Mouse (Mus musculus) left cerebral cortex, postnatal 14 days (tissue): ENCODE results near the gene Adgrb2. TPM values are rescaled to one million over a fixed set of nuclear protein-coding genes. Genes with fewer than 3 reads are reported as not detected.
A peak's percentile ranks its signal among the peaks of the same experiment; 100 is the strongest.

Source experiments
- DNase-seq, 2 experiments: peaks; one replicate each; pipeline ENCODE4 v3.0.0; 2021 to 2022; ENCODE audit warnings: low spot score in 2 of 2, mixed read lengths in 1 of 2
- intact Hi-C: fragments of 180-260 bp; cut with DNase I; formaldehyde crosslinking; loops from one replicate; pipeline ENCODE4 v1.15.1; 2025
- total RNA-seq, 2 experiments: library from RNA; stranded (reverse); gene quantifications; 2 replicates each; pipeline ENCODE4 v1.2.3; 2021

Gene Adgrb2
- total RNA-seq, 2 experiments from 2014 or later, result 352 to 365 TPM

- no peak for DNase-seq
- intact Hi-C loops, result no loop called here
Measured at GRCm38 (mm10) chr4:130017036-130017674, 32.5 kb downstream of the Adgrb2 start.

GRCm38 (mm10) chr4:130022952-130023351 lies 38.3 kb downstream of the Adgrb2 start:
- intact Hi-C loops, result no loop called here
- DNase-seq, result no peak

- DNase-seq, result peak in 1 of 2 experiments; percentile 72
- intact Hi-C loops, result no loop called here
Measured at GRCm38 (mm10) chr4:130023511-130024231, 39.0 kb downstream of the Adgrb2 start.

GRCm38 (mm10) chr4:130025544-130025943 lies 40.9 kb downstream of the Adgrb2 start:
- no peak for DNase-seq
- intact Hi-C loops, result no loop called here

GRCm38 (mm10) chr4:130031146-130031545 lies 46.5 kb downstream of the Adgrb2 start:
- intact Hi-C loops, result no loop called here
- no peak for DNase-seq

GRCm38 (mm10) chr4:130033496-130033895 lies 48.8 kb downstream of the Adgrb2 start:
- no peak for DNase-seq
- intact Hi-C loops, result no loop called here

GRCm38 (mm10) chr4:130036112-130036511 lies 51.4 kb downstream of the Adgrb2 start:
- intact Hi-C loops, result loop anchor here (1.0 kb wide), 1 partner anchor 51 kb away; no protein-coding TSS in a partner anchor
- DNase-seq, result peak; percentile 55 to 63

GRCm38 (mm10) chr4:130036573-130037401 lies 52.1 kb downstream of the Adgrb2 start:
- DNase-seq, result peak; percentile 69 to 86
- intact Hi-C loops, result loop anchor here (1.0 kb wide), 1 partner anchor 51 kb away; no protein-coding TSS in a partner anchor

GRCm38 (mm10) chr4:130039351-130039750 lies 54.7 kb downstream of the Adgrb2 start:
- intact Hi-C loops, result no loop called here
- DNase-seq, result no peak

- intact Hi-C loops, result no loop called here
- no peak for DNase-seq
Measured at GRCm38 (mm10) chr4:130041076-130041475, 56.4 kb downstream of the Adgrb2 start.

- no peak for DNase-seq
- intact Hi-C loops, result no loop called here
Measured at GRCm38 (mm10) chr4:130044211-130044610, 59.5 kb downstream of the Adgrb2 start.

GRCm38 (mm10) chr4:130045609-130046008 lies 60.9 kb downstream of the Adgrb2 start:
- DNase-seq, result no peak
- intact Hi-C loops, result no loop called here

- intact Hi-C loops, result no loop called here
- peak; percentile 77 to 78 for DNase-seq
Measured at GRCm38 (mm10) chr4:130047331-130048202, 62.9 kb downstream of the Adgrb2 start, which contains the start of gene Col16a1. TSS of gene Col16a1 (plus strand) at chr4:130047840.

- intact Hi-C loops, result no loop called here
- no peak for DNase-seq
Measured at GRCm38 (mm10) chr4:130048203-130048479, 63.5 kb downstream of the Adgrb2 start.

- no peak for DNase-seq
- intact Hi-C loops, result no loop called here
Measured at GRCm38 (mm10) chr4:130050056-130050824, 65.6 kb downstream of the Adgrb2 start.

- intact Hi-C loops, result no loop called here
Measured at GRCm38 (mm10) chr4:130052283-130052682, 67.6 kb downstream of the Adgrb2 start.

GRCm38 (mm10) chr4:130053111-130053510 lies 68.4 kb downstream of the Adgrb2 start:
- DNase-seq, result no peak
- intact Hi-C loops, result no loop called here

More at GRCm38 (mm10) chr4:130052283-130052682, 67.6 kb downstream of the Adgrb2 start:
- DNase-seq, result no peak

- intact Hi-C loops, result no loop called here
- no peak for DNase-seq
Measured at GRCm38 (mm10) chr4:130054727-130055126, 70.1 kb downstream of the Adgrb2 start.
